Mouse (Mus musculus): ENCODE results near the gene Ehmt2.

GRCm38 (mm10) chr17:34895724-34896123, 2.5 kb upstream of the Ehmt2 start:
- TF ChIP-seq FLI1 (IDR thresholded peaks at IDR 0.05; ENCODE audit: low read length) (no peak), GATA1 (IDR thresholded peaks at IDR 0.05; ENCODE audit: borderline replicate concordance, low read length) (no peak)

Measured in megakaryocyte, embryonic 14.5 days (primary cell).